Mouse (Mus musculus): ENCODE data around the gene Mov10l1. TPM values are rescaled to one million over a fixed set of nuclear protein-coding genes. Genes with fewer than 3 reads are reported as not detected.

Mov10l1 gene
- polyA plus RNA-seq, 1 experiment from 2014 or later = not detected

- no peak for ATAC-seq (ENCODE audit: insufficient read depth)
- Histone ChIP-seq H3K36me3 (replicated peaks) (no peaks in the 10 kb centered on the region), H3K27ac (replicated peaks) (no peak overlapping the region), H3K4me3 (replicated peaks) (no peak overlapping the region), H3K4me1 (replicated peaks) (no peaks in the 10 kb centered on the region), H3K9me3 (replicated peaks) (no peaks in the 10 kb centered on the region), H3K9ac (no peak overlapping the region), H3K27me3 (no peaks in the 10 kb centered on the region), H3K4me2 (no peak overlapping the region)
- 53% methylated on average over 7 of the region's 7 CpGs for WGBS (ENCODE audit: insufficient replicate concordance)
Observed at GRCm38 (mm10) chr15:89020085-89020484, 37.4 kb downstream of the Mov10l1 start.

DNA sequence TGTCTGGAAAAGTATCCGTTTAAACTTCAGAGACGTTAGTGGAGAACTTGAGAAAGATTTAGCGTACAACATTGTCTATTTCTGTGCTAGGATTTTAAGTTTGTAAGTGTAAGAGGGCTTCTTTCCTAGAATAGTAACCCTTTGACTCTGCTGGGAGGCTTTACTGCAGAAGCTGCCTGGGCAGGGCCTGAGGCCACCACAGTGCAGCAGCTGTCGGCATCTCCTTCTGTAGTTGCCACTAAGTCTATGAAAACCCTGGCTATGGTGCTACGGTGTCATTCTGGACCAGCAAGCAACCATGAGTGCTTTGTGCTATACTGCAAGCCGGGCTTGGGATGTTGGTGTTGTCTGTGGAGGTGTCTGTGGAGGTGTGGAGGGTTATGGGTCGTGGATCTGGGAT lies 37.8 kb downstream of the Mov10l1 start:
- Histone ChIP-seq H3K27me3 (no peaks in the 10 kb centered on the region), H3K4me2 (no peak overlapping the region), H3K9ac (no peak overlapping the region), H3K27ac (replicated peaks) (no peak overlapping the region), H3K36me3 (replicated peaks) (no peaks in the 10 kb centered on the region), H3K9me3 (replicated peaks) (no peaks in the 10 kb centered on the region), H3K4me1 (replicated peaks) (no peaks in the 10 kb centered on the region), H3K4me3 (replicated peaks) (no peak overlapping the region)
- ATAC-seq (ENCODE audit: insufficient read depth) = no peak
- WGBS (ENCODE audit: insufficient replicate concordance) = 68% methylated on average over 7 of the region's 7 CpGs

DNA sequence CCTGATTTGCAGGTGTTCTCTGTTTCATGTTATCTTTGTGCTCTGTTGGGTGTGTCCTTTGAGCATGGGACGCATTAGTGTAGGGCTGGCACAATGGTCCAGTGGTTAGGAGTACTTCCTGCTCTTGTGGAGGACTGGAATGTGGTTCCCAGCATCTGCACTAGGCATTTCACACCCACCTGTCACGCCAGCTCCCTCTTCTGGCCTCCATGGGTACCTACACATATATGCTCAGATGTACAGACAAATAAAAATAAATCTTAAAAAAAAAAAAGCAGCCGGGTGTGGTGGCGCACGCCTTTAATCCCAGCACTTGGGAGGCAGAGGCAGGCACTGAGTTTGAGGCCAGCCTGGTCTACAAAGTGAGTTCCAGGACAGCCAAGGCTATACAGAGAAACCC lies 61.7 kb downstream of the Mov10l1 start:
- Histone ChIP-seq H3K4me3 (replicated peaks) (no peak overlapping the region), H3K4me1 (replicated peaks) (no peaks in the 10 kb centered on the region), H3K9me3 (replicated peaks) (no peaks in the 10 kb centered on the region), H3K9ac (no peak overlapping the region), H3K4me2 (no peak overlapping the region), H3K27me3 (no peaks in the 10 kb centered on the region), H3K36me3 (replicated peaks) (no peaks in the 10 kb centered on the region), H3K27ac (replicated peaks) (no peak overlapping the region)
- ATAC-seq (ENCODE audit: insufficient read depth) = no peak
- 65% methylated on average over 5 of the region's 5 CpGs for WGBS (ENCODE audit: insufficient replicate concordance)

DNA sequence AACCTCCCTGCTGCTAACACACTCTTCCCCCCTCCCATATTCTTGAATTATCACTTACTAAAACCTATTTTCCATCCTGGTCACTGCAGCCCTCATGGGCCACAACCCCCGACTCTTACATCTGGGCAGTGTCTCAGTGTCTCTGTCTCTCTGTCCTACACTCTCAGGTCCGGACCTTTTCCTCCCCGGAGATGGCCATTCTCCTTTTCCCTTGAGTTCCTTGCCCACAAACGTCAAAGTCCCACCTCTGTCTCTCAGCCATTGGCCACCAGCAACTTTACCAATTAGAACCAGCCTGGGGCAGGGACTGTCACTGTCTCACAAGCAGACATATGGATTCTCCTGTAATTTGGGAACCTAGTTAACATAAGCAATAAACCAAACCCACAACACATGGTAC lies 63.6 kb downstream of the Mov10l1 start:
- H3K9me3 ChIP-seq (replicated peaks) = no peaks in the 10 kb centered on the region
- no peak overlapping the region for H3K27ac ChIP-seq (replicated peaks)
- no peaks in the 10 kb centered on the region for H3K27me3 ChIP-seq
- H3K4me1 ChIP-seq (replicated peaks) = no peaks in the 10 kb centered on the region
- ATAC-seq (ENCODE audit: insufficient read depth) = no peak
- 52% methylated on average over 4 of the region's 4 CpGs for WGBS (ENCODE audit: insufficient replicate concordance)
- no peak overlapping the region for H3K4me3 ChIP-seq (replicated peaks)
- H3K4me2 ChIP-seq = no peak overlapping the region
- H3K36me3 ChIP-seq (replicated peaks) = no peaks in the 10 kb centered on the region
- no peak overlapping the region for H3K9ac ChIP-seq

GRCm38 (mm10) chr15:89054666-89055065 lies 72.0 kb downstream of the Mov10l1 start:
- no peak overlapping the region for H3K9ac ChIP-seq
- no peak overlapping the region for H3K4me2 ChIP-seq
- H3K27me3 ChIP-seq = peaks cover 49% of the 10 kb centered on the region
- H3K9me3 ChIP-seq (replicated peaks) = no peaks in the 10 kb centered on the region
- WGBS (ENCODE audit: insufficient replicate concordance) = 61% methylated on average over 7 of the region's 7 CpGs
- ATAC-seq (ENCODE audit: insufficient read depth) = no peak
- H3K27ac ChIP-seq (replicated peaks) = no peak overlapping the region
- 0 out of 2 replicates have a peak, but pooled peaks cover 4% of the 10 kb centered on the region for H3K4me1 ChIP-seq (replicated peaks)
- H3K4me3 ChIP-seq (replicated peaks) = no peak overlapping the region
- H3K36me3 ChIP-seq (replicated peaks) = no peaks in the 10 kb centered on the region

- no peak for ATAC-seq (ENCODE audit: insufficient read depth)
- H3K36me3 ChIP-seq (replicated peaks) = no peaks in the 10 kb centered on the region
- H3K4me1 ChIP-seq (replicated peaks) = peaks cover 8% of the 10 kb centered on the region; the same call in 1 of the 2 replicates
- no peak overlapping the region for H3K4me2 ChIP-seq
- H3K9ac ChIP-seq = no peak overlapping the region
- no peak overlapping the region for H3K4me3 ChIP-seq (replicated peaks)
- H3K9me3 ChIP-seq (replicated peaks) = no peaks in the 10 kb centered on the region
- peaks cover 79% of the 10 kb centered on the region for H3K27me3 ChIP-seq
- no peak overlapping the region for H3K27ac ChIP-seq (replicated peaks)
- 31% methylated on average over 6 of the region's 6 CpGs for WGBS (ENCODE audit: insufficient replicate concordance)
Observed at GRCm38 (mm10) chr15:89058736-89059135, 76.0 kb downstream of the Mov10l1 start.

- H3K4me2 ChIP-seq = peak within 1 kb of the TSS; percentile 67
- no peak for ATAC-seq (ENCODE audit: insufficient read depth)
- H3K4me1 ChIP-seq (replicated peaks) = peaks cover 8% of the 10 kb centered on the region; the same call in 1 of the 2 replicates
- no peak within 1 kb of the TSS for H3K9ac ChIP-seq
- H3K36me3 ChIP-seq (replicated peaks) = no peaks in the 10 kb centered on the region
- 3% methylated on average over 41 of the region's 57 CpGs for WGBS (ENCODE audit: insufficient replicate concordance)
- no peak within 1 kb of the TSS for H3K27ac ChIP-seq (replicated peaks)
- H3K9me3 ChIP-seq (replicated peaks) = no peaks in the 10 kb centered on the region
- H3K27me3 ChIP-seq = peaks cover 85% of the 10 kb centered on the region
- H3K4me3 ChIP-seq (replicated peaks) = peak within 1 kb of the TSS; percentile 43
Observed at GRCm38 (mm10) chr15:89059161-89059931, 76.6 kb downstream of the Mov10l1 start, which contains the start of gene Panx2. Panx2 (plus strand) TSS chr15:89059734.

DNA sequence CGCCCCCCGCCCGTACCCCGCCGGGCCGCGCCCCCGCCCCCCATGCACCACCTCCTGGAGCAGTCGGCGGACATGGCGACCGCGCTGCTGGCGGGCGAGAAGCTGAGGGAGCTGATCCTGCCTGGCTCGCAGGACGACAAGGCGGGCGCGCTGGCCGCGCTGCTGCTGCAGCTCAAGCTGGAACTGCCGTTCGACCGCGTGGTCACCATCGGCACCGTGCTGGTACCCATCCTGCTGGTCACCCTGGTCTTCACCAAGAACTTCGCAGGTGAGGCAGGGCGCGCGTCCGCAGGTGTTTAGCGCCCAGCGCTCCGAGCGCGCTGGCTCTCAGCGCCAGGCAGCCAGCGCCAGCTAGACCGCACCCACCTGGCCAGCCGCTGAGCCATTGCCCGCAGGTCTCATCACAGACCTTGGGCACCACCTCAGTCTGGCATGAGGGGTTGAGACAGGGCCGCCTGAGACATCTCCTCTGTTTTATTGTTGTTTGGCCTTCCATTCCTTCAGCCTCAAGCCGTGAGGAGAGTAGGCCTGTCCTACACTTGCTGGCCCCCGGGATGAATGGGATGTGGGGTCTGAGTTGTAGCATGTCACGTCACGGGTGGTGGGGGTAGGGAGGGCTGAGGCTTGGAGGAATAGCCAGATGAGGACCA lies 77.4 kb downstream of the Mov10l1 start:
- no peak overlapping the region for H3K9ac ChIP-seq
- peaks cover 90% of the 10 kb centered on the region for H3K27me3 ChIP-seq

GRCm38 (mm10) chr15:89060811-89061460 lies 78.2 kb downstream of the Mov10l1 start:
- ATAC-seq (ENCODE audit: insufficient read depth) = no peak
- Histone ChIP-seq H3K9me3 (replicated peaks) (no peaks in the 10 kb centered on the region), H3K27ac (replicated peaks) (no peak overlapping the region), H3K4me2 (no peak overlapping the region), H3K27me3 (peaks cover 93% of the 10 kb centered on the region), H3K36me3 (replicated peaks) (no peaks in the 10 kb centered on the region), H3K9ac (no peak overlapping the region), H3K4me3 (replicated peaks) (no peak overlapping the region), H3K4me1 (replicated peaks) (peaks cover 8% of the 10 kb centered on the region; the same call in 1 of the 2 replicates)
- WGBS (ENCODE audit: insufficient replicate concordance) = 65% methylated on average over 12 of the region's 12 CpGs

More for the DNA sequence above, 77.4 kb downstream of the Mov10l1 start:
- no peak for ATAC-seq (ENCODE audit: insufficient read depth)
- H3K27ac ChIP-seq (replicated peaks) = no peak overlapping the region
- H3K36me3 ChIP-seq (replicated peaks) = no peaks in the 10 kb centered on the region
- peaks cover 8% of the 10 kb centered on the region; the same call in 1 of the 2 replicates for H3K4me1 ChIP-seq (replicated peaks)
- no peaks in the 10 kb centered on the region for H3K9me3 ChIP-seq (replicated peaks)
- 3% methylated on average over 47 of the region's 48 CpGs for WGBS (ENCODE audit: insufficient replicate concordance)
- peak overlapping the region; percentile 43 for H3K4me3 ChIP-seq (replicated peaks)
- peak overlapping the region; percentile 67 for H3K4me2 ChIP-seq

DNA sequence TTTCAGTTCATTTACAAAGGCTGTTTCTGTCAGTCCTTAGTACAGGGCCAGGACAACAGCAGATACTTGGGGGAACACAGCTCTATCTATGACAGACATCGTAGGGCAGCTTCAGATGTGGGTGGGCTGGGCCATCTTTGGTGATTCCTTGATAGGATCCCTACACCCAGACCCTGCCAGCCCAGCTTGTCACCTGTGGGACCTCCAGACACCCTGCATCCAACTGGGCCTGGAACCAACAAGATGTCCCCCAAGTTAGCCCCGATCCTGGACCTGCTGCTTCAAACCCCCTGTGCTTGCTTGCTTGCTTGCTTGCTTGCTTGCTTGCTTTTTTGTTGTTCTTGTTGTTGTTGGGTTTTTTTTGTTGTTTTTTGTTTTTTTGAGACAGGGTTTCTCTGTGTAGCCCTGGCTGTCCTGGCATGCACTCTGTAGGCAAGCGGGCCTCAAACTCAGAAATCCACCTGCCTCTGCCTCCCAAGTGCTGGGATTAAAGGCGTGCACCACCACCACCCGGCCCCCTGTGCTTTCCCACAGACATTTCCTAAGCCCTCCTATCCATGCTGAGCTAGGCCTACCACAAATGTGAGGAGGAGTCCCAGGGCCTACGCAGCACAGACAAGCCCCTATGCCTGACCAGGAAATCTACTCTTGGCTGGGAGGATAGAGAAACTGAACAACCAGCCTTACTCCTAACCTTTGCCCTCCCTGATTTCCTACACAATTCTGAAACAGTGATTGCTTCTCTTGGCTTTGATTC lies 79.2 kb downstream of the Mov10l1 start:
- no peak overlapping the region for H3K4me3 ChIP-seq (replicated peaks)
- no peak overlapping the region for H3K9ac ChIP-seq
- no peaks in the 10 kb centered on the region for H3K36me3 ChIP-seq (replicated peaks)
- H3K27ac ChIP-seq (replicated peaks) = no peak overlapping the region
- 52% methylated on average over 6 of the region's 6 CpGs for WGBS (ENCODE audit: insufficient replicate concordance)
- H3K4me2 ChIP-seq = no peak overlapping the region
- peaks cover 8% of the 10 kb centered on the region; the same call in 1 of the 2 replicates for H3K4me1 ChIP-seq (replicated peaks)
- H3K9me3 ChIP-seq (replicated peaks) = no peaks in the 10 kb centered on the region
- no peak for ATAC-seq (ENCODE audit: insufficient read depth)
- H3K27me3 ChIP-seq = peaks cover 95% of the 10 kb centered on the region

Data from liver, embryonic 15.5 days (tissue).